Mouse (Mus musculus) myocyte (in vitro differentiated cells): ENCODE measurements around the gene Pdgfra.

Experiments used
- E2F4 ChIP-seq: IDR thresholded peaks from one replicate; pipeline ENCODE4 v1.6.1; 2011; ENCODE audit warnings: mild to moderate bottlenecking, control low read depth, moderate library complexity; ENCODE audit not compliant: insufficient read depth
- MAX ChIP-seq: IDR thresholded peaks from one replicate; pipeline ENCODE4 v1.6.1; 2011; ENCODE audit warnings: low read depth, mild to moderate bottlenecking, control low read depth
- MYOD1 ChIP-seq, 3 experiments: IDR thresholded peaks; one replicate each; pipeline ENCODE4 v1.6.1; 2011; ENCODE audit warnings: control low read depth in 2 of 3, low read depth in 2 of 3, mild to moderate bottlenecking in 2 of 3, moderate library complexity in 1 of 3; ENCODE audit not compliant: insufficient read length in 2 of 3, control insufficient read depth in 1 of 3
- MYOG ChIP-seq, 3 experiments: IDR thresholded peaks; one replicate each; pipeline ENCODE4 v1.6.1; 2011; ENCODE audit warnings: control low read depth in 2 of 3, low read depth in 2 of 3, mild to moderate bottlenecking in 2 of 3; ENCODE audit not compliant: insufficient read length in 2 of 3, control insufficient read depth in 1 of 3, insufficient read depth in 1 of 3
- POLR2A ChIP-seq: IDR thresholded peaks from one replicate; pipeline ENCODE4 v1.6.1; 2011; ENCODE audit warnings: low read depth, mild to moderate bottlenecking, control low read depth, moderate library complexity; ENCODE audit not compliant: insufficient read length
- POLR2AphosphoS2 ChIP-seq: IDR thresholded peaks from one replicate; pipeline ENCODE4 v1.6.1; 2011; ENCODE audit warnings: low read depth, control low read depth; ENCODE audit not compliant: insufficient read length

DNA sequence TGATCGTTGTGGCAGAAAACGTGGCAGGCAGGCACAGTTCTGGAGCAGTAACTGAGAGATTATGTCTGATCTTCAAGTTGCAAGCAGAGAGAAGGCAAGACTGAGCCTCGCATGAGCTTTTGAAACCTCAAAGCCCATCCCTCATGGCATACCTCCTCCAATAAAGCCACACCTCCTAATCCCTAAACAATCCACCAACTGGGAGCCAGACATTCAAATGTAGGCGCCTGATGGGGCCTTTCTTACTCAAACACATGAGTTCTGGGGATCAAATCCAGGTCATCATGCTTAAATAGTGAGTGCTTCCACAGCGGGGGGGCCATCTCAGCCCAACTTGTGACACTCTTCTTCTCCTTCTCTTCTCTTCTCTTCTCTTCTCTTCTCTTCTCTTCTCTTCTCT is 40.3 kb upstream of the Pdgfra start:
- TF ChIP-seq POLR2A (no peak), MYOD1 (IDR thresholded peaks at IDR 0.05; ENCODE audit: control insufficient read depth in 1 of 3, insufficient read length in 2 of 3, low read depth in 2 of 3) (no peak), MYOG (IDR thresholded peaks at IDR 0.05; ENCODE audit: control insufficient read depth in 1 of 3, insufficient read depth in 1 of 3, insufficient read length in 2 of 3, low read depth in 2 of 3) (no peak), E2F4 (no peak), POLR2AphosphoS2 (no peak), MAX (no peak)
